Mouse (Mus musculus): ENCODE measurements around the gene Mptx2. TPM values are rescaled to one million over a fixed set of nuclear protein-coding genes. Genes with fewer than 3 reads are reported as not detected.
A peak's percentile ranks its signal among the peaks of the same experiment; 100 is the strongest.
"Not testable (repeated sequence)": the region's sequence is repeated elsewhere in the genome, so short reads cannot be mapped to it uniquely, and the experiment has no call there.

The Mptx2 gene
- total RNA-seq (2021): not detected
- long read RNA-seq, experiment 1: 0 reads
- long read RNA-seq, experiment 2: 0 reads

GRCm38 (mm10) chr1:173277677-173278076 lies at the start of gene Mptx2:
Mptx2 (minus strand) TSS chr1:173277777.
- DNase-seq: no peak
- intact Hi-C loops (cut with DNase I): no loop called here
- no peak for TF ChIP-seq CTCF (IDR thresholded peaks at IDR 0.05)
- Histone ChIP-seq H3K4me3 (no peak within 1 kb of the TSS), H3K27ac (no peak within 1 kb of the TSS)

- no peak for DNase-seq
- no peak for TF ChIP-seq CTCF (IDR thresholded peaks at IDR 0.05)
- intact Hi-C loops (cut with DNase I): no loop called here
- Histone ChIP-seq H3K4me3 (no peak overlapping the region), H3K27ac (no peak overlapping the region)
Measured at GRCm38 (mm10) chr1:173326552-173326951, 49.0 kb upstream of the Mptx2 start.

- intact Hi-C loops (cut with DNase I): no loop called here
- Histone ChIP-seq H3K27ac (no peak overlapping the region), H3K4me3 (no peak overlapping the region)
- DNase-seq: no peak
- TF ChIP-seq CTCF (IDR thresholded peaks at IDR 0.05): no peak
Measured at GRCm38 (mm10) chr1:173325395-173325794, 47.8 kb upstream of the Mptx2 start.

DNA sequence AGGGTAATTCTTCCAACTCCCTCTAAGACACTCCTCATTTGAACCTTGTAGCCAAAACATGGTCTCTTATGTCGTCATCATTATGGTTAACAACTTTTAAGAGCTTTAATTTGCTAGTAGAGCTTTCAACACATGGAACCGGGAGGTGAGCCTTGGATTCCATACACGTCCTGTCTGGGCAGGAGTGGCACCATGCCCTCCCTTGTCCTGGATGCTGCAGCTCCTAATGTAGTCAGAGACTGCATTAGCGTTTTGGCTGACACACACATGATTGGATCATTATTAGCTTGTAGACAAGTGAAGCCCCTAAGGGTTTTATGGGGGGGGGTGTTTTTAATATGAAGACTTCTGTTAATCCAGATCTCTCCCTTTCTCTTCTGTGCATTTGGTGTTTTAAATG lies 47.4 kb upstream of the Mptx2 start:
- Histone ChIP-seq H3K4me3 (no peak overlapping the region), H3K27ac (no peak overlapping the region)
- DNase-seq: no peak
- no peak for TF ChIP-seq CTCF (IDR thresholded peaks at IDR 0.05)
- intact Hi-C loops (cut with DNase I): loop anchor here (5.0 kb wide), 1 partner anchor 72 kb away; no protein-coding TSS in a partner anchor

DNA sequence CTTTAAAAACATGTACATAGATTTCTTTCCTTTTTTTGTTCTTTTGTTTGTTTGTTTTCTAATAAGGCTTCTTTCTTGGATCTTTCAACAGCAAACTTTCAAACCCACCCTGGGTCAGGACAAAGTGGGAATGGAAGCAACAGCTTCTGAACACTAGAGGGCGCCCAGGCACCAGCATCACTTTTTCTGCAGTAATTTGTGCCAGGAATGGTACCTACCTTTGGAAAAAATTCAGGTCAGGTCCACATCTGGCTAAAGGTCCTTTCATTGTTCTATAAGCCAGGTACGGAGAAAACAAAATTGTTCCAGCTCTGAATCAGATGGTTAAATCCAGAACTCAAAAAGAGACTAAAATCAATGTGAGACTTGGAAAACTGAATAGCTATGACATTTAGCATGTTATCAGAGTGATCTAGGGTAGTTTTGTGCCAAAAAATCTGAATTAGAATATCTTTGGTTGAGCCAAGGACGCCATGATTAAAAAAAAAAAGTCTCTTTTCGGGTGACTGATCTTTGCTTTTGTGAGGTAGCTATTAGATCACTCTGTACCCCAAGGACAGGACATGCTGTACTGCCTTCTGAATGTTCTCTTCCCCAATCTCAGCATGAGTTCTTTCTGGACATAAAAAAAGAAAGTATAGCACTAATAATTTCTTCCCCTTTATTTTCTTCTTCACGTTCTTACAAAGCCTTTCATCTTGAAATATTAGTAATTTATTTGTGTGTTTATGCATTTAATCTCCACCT lies 46.4 kb upstream of the Mptx2 start:
- peak; percentile 80 for TF ChIP-seq CTCF (IDR thresholded peaks at IDR 0.05)
- Histone ChIP-seq H3K4me3 (no peak overlapping the region), H3K27ac (no peak overlapping the region)
- DNase-seq: no peak
- intact Hi-C loops (cut with DNase I): loop anchor here (5.0 kb wide), 1 partner anchor 73 kb away; no protein-coding TSS in a partner anchor

DNA sequence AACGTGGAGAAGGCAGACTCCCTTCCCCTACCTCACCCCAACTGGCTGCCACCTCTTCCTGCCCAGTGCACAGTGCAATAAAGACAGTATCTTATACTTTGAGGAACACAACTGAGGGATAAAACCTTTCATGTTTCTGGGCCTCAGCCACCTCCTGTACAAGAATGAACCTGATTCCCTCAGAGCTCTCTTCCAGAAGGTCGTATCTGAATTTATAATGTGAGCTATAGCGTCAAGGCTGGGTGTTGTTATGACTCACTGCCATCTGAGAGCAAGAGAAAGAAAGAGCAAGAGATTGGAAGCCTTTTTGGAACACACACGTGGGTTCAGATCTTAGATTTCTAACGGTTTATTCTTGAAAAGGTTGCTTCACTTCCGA lies 44.7 kb upstream of the Mptx2 start:
- H3K27ac ChIP-seq: no peak overlapping the region
- intact Hi-C loops (cut with DNase I): loop anchor here (5.0 kb wide), 1 partner anchor 75 kb away; no protein-coding TSS in a partner anchor

GRCm38 (mm10) chr1:173321593-173322248 lies 44.1 kb upstream of the Mptx2 start:
- Histone ChIP-seq H3K4me3 (no peak overlapping the region), H3K27ac (no peak overlapping the region)
- DNase-seq: no peak
- intact Hi-C loops (cut with DNase I): loop anchor here (5.0 kb wide), 1 partner anchor 76 kb away; no protein-coding TSS in a partner anchor
- TF ChIP-seq CTCF (IDR thresholded peaks at IDR 0.05): no peak

More for the DNA sequence above, 44.7 kb upstream of the Mptx2 start:
- DNase-seq: no peak
- H3K4me3 ChIP-seq: no peak overlapping the region
- TF ChIP-seq CTCF (IDR thresholded peaks at IDR 0.05): no peak

- no peak for DNase-seq
- no peak overlapping the region for H3K27ac ChIP-seq
- intact Hi-C loops (cut with DNase I): no loop called here
- no peak for TF ChIP-seq CTCF (IDR thresholded peaks at IDR 0.05)
- H3K4me3 ChIP-seq: no peak overlapping the region
Measured at GRCm38 (mm10) chr1:173317925-173318477, 40.4 kb upstream of the Mptx2 start.

GRCm38 (mm10) chr1:173315725-173316124 lies 38.1 kb upstream of the Mptx2 start:
- no peak for TF ChIP-seq CTCF (IDR thresholded peaks at IDR 0.05)
- Histone ChIP-seq H3K4me3 (no peak overlapping the region), H3K27ac (no peak overlapping the region)
- no peak for DNase-seq
- intact Hi-C loops (cut with DNase I): no loop called here

- H3K27ac ChIP-seq; intact Hi-C loops (cut with DNase I); DNase-seq; H3K4me3 ChIP-seq: not testable (repeated sequence)
Measured at GRCm38 (mm10) chr1:173313535-173314050, 36.0 kb upstream of the Mptx2 start.

DNA sequence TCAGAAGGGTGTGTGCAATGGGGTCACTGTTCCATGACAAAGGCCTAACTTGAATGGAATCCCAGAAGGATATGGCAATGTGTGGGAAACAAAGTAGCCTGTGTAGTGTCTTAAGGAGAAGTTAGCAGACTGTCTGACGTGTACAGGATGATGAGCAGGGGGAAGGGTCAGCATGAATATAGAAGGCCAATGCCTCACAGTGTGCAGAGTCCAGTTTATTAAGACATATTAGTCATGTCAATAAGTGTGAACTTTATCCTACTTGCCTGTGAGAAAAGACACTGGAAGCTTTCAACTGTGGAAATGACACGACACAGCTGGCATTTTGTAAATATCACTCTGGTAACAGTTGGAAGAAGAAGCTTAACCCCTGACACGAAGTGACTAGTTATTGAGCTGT lies 25.2 kb upstream of the Mptx2 start:
- H3K27ac ChIP-seq; DNase-seq; H3K4me3 ChIP-seq; intact Hi-C loops (cut with DNase I): not testable (repeated sequence)

GRCm38 (mm10) chr1:173265701-173266100 lies 11.9 kb downstream of the Mptx2 start, which contains the start of gene Olfr418:
Olfr418 (plus strand) TSS chr1:173266001.
- Histone ChIP-seq H3K4me3 (no peak within 1 kb of the TSS), H3K27ac (no peak within 1 kb of the TSS)
- TF ChIP-seq CTCF (IDR thresholded peaks at IDR 0.05): no peak
- no peak for DNase-seq
- intact Hi-C loops (cut with DNase I): no loop called here

GRCm38 (mm10) chr1:173249888-173250287 lies 27.7 kb downstream of the Mptx2 start:
- no peak for TF ChIP-seq CTCF (IDR thresholded peaks at IDR 0.05)
- Histone ChIP-seq H3K27ac (no peak overlapping the region), H3K4me3 (no peak overlapping the region)
- DNase-seq: no peak
- intact Hi-C loops (cut with DNase I): no loop called here

DNA sequence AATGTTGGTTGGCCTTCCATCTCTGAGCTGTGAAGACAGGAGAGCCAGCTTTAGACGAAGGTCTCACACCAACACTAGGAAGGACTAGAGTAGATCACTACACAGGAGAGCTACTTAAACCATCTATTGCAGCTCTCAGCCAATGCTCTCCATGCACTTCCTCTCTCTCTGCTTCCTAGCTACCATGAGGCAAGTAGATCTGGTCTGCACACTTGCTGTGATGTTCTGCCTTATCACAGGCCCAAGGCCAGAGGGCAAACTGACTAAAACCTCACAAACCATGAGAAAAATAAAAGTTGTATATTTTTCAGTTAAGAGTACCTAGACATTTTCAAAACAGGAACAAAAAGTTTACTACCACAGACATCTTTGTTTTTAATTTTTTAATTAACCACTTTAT lies 40.6 kb downstream of the Mptx2 start:
- H3K4me3 ChIP-seq; DNase-seq; H3K27ac ChIP-seq; intact Hi-C loops (cut with DNase I): not testable (repeated sequence)

Data from gastrocnemius, adult 2 months (tissue).